Mouse (Mus musculus): ENCODE measurements around the gene Hectd1. TPM values are rescaled to one million over a fixed set of nuclear protein-coding genes. Genes with fewer than 3 reads are reported as not detected.

The Hectd1 gene
- polyA plus RNA-seq, 1 experiment from 2014 or later: 43.1 TPM

DNA sequence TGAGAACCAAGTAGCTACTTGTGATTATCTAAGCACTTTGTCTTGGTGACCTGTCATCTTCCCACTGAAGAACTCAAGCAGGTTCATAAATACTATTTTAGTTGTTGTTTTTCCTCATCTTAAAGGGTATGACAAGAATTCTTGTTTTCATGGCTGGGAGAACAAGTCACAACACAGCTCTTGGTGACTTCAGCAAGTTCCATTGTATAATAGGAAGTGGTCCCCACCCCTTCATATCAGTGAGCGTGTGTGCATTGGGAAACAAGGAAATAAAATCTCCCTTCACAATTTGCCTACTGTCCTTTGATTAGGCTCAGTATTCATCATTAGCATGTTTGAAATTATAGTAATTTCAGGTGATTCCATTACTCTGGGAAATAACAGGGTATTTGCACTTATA, 134.4 kb downstream of the Hectd1 start:
- Histone ChIP-seq H3K4me2 (replicated peaks) (no peak overlapping the region), H3K4me1 (peaks cover 3% of the 10 kb centered on the region; the same call in 1 of the 2 replicates), H3K9me3 (no peaks in the 10 kb centered on the region), H3K9ac (no peak overlapping the region), H3K36me3 (no peaks in the 10 kb centered on the region), H3K27ac (no peak overlapping the region), H3K4me3 (no peak overlapping the region), H3K27me3 (no peaks in the 10 kb centered on the region)
- no peak for ATAC-seq (ENCODE audit: insufficient number of reproducible peaks, insufficient read depth, low FRiP score, low TSS enrichment)
- WGBS: 83% methylated on average over 1 of the region's 1 CpGs

DNA sequence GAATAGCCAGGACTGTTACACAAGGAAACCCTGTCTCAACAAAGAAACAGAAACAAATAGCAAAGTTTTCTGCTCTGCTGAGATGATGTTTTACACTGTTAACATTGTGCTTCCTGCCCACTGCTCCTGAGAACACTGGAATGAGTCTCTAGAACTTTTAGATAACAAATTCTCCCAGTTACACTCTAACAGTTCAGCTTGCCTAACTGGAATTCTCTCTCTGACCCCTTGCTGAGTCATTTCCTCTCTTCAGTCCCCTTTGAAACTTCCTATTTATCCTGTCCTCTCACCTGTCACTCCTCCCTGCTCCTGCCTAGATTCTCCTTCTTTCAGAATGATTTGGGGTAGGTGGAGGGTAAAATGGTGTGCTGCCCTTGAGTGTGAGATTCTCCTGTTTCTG, 135.2 kb downstream of the Hectd1 start:
- H3K4me2 ChIP-seq (replicated peaks): no peak overlapping the region
- no peaks in the 10 kb centered on the region for H3K36me3 ChIP-seq
- no peak overlapping the region for H3K9ac ChIP-seq
- no peak for ATAC-seq (ENCODE audit: insufficient number of reproducible peaks, insufficient read depth, low FRiP score, low TSS enrichment)
- H3K9me3 ChIP-seq: no peaks in the 10 kb centered on the region
- peaks cover 7% of the 10 kb centered on the region; the same call in 1 of the 2 replicates for H3K4me1 ChIP-seq
- no peak overlapping the region for H3K4me3 ChIP-seq
- H3K27me3 ChIP-seq: no peaks in the 10 kb centered on the region
- H3K27ac ChIP-seq: no peak overlapping the region

Other genes with a start within 250 kb of the Hectd1 start
- gene Coch, start 236.2 kb downstream of the Hectd1 start, polyA plus RNA-seq (2016; fragmentation: Nextera tagmentation; extraction: Ambion mirVana): 4.1 and 4.6 TPM in 2 replicates
- gene Ap4s1, start 138.5 kb downstream of the Hectd1 start, polyA plus RNA-seq (2016; fragmentation: Nextera tagmentation; extraction: Ambion mirVana): 34.7 and 38.1 TPM in 2 replicates
- 66.5 and 68.4 TPM in 2 replicates for gene Strn3, start 137.6 kb downstream of the Hectd1 start, polyA plus RNA-seq (2016; fragmentation: Nextera tagmentation; extraction: Ambion mirVana)
- gene Heatr5a, start 141.8 kb upstream of the Hectd1 start, polyA plus RNA-seq (2016; fragmentation: Nextera tagmentation; extraction: Ambion mirVana): 13.0 and 13.1 TPM in 2 replicates
- 21.1 and 22.1 TPM in 2 replicates for gene Dtd2, start 177.0 kb upstream of the Hectd1 start, polyA plus RNA-seq (2016; fragmentation: Nextera tagmentation; extraction: Ambion mirVana)
- not detected in 2 replicates for gene Gpr33, start 198.5 kb upstream of the Hectd1 start, polyA plus RNA-seq (2016; fragmentation: Nextera tagmentation; extraction: Ambion mirVana)

Measured in embryonic facial prominence, embryonic 12.5 days (tissue).